Mouse (Mus musculus): ENCODE data around the gene Tsr1.
A peak's percentile ranks its signal among the peaks of the same experiment; 100 is the strongest.

GRCm38 (mm10) chr11:74924149-74924548 lies 26.3 kb downstream of the Tsr1 start:
- TF ChIP-seq POLR2A (IDR thresholded peaks at IDR 0.05; ENCODE audit: low read depth, low read length) (no peak), CTCF (IDR thresholded peaks at IDR 0.05; ENCODE audit: extremely low read depth, insufficient read depth, insufficient read length, insufficient replicate concordance) (peak; percentile 17; the same call in 1 of the 2 replicates)
